Mouse (Mus musculus): ENCODE results near the gene Fbn1. TPM values are rescaled to one million over a fixed set of nuclear protein-coding genes. Genes with fewer than 3 reads are reported as not detected.
A peak's percentile ranks its signal among the peaks of the same experiment; 100 is the strongest.

Fbn1 gene
- polyA plus RNA-seq, 1 experiment from 2014 or later: 61.1 TPM

- peak; percentile 91 for DNase-seq (ENCODE audit: low spot score)
- 1% methylated on average over 31 of the region's 37 CpGs for WGBS
- peak overlapping the region; percentile 81 for H3K4me3 ChIP-seq (ENCODE audit: low read depth, low read length)
Measured at GRCm38 (mm10) chr2:125506316-125507054, 1.3 kb downstream of the Fbn1 start.

GRCm38 (mm10) chr2:125505746-125506315 lies 2.0 kb downstream of the Fbn1 start:
- peak; percentile 84 for ATAC-seq (ENCODE audit: low read depth)

More at GRCm38 (mm10) chr2:125506316-125507054, 1.3 kb downstream of the Fbn1 start:
- ATAC-seq (ENCODE audit: low read depth): peak; percentile 90
- Histone ChIP-seq H3K4me1 (ENCODE audit: control insufficient read depth, insufficient read depth, low read length) (peaks cover 6% of the 10 kb centered on the region; the same call in 1 of the 2 replicates), H3K27me3 (replicated peaks; ENCODE audit: control insufficient read depth, insufficient read depth, low read length) (0 out of 2 replicates have a peak, but pooled peaks cover 6% of the 10 kb centered on the region), H3K9ac (ENCODE audit: low read depth, low read length) (peak overlapping the region; percentile 84), H3K9me3 (ENCODE audit: control insufficient read depth, low read length) (no peaks in the 10 kb centered on the region), H3K27ac (replicated peaks; ENCODE audit: low read depth, low read length) (peak overlapping the region; percentile 92), H3K4me2 (ENCODE audit: low read depth, low read length) (peak overlapping the region; percentile 76), H3K36me3 (ENCODE audit: control insufficient read depth, insufficient read depth, low read length) (peaks cover 6% of the 10 kb centered on the region)

GRCm38 (mm10) chr2:125505006-125505745 lies 2.6 kb downstream of the Fbn1 start, which contains the start of gene Gm9913:
Gene Gm9913 (plus strand): TSS chr2:125505089.
- H3K9ac ChIP-seq (ENCODE audit: low read depth, low read length): peak within 1 kb of the TSS; percentile 84
- H3K4me2 ChIP-seq (ENCODE audit: low read depth, low read length): peak within 1 kb of the TSS; percentile 76
- DNase-seq (ENCODE audit: low spot score): peak; percentile 65
- WGBS: under 1% methylated on average over 20 of the region's 45 CpGs
- peaks cover 6% of the 10 kb centered on the region for H3K36me3 ChIP-seq (ENCODE audit: control insufficient read depth, insufficient read depth, low read length)
- H3K9me3 ChIP-seq (ENCODE audit: control insufficient read depth, low read length): no peaks in the 10 kb centered on the region
- peaks cover 6% of the 10 kb centered on the region; the same call in 1 of the 2 replicates for H3K4me1 ChIP-seq (ENCODE audit: control insufficient read depth, insufficient read depth, low read length)
- ATAC-seq (ENCODE audit: low read depth): peak; percentile 45
- H3K4me3 ChIP-seq (ENCODE audit: low read depth, low read length): peak within 1 kb of the TSS; percentile 81
- peak within 1 kb of the TSS; percentile 92 for H3K27ac ChIP-seq (replicated peaks; ENCODE audit: low read depth, low read length)
- 0 out of 2 replicates have a peak, but pooled peaks cover 6% of the 10 kb centered on the region for H3K27me3 ChIP-seq (replicated peaks; ENCODE audit: control insufficient read depth, insufficient read depth, low read length)

More at GRCm38 (mm10) chr2:125505746-125506315, 2.0 kb downstream of the Fbn1 start:
- H3K4me3 ChIP-seq (ENCODE audit: low read depth, low read length): peak overlapping the region; percentile 81
- peaks cover 6% of the 10 kb centered on the region; the same call in 1 of the 2 replicates for H3K4me1 ChIP-seq (ENCODE audit: control insufficient read depth, insufficient read depth, low read length)
- H3K9me3 ChIP-seq (ENCODE audit: control insufficient read depth, low read length): no peaks in the 10 kb centered on the region
- peak overlapping the region; percentile 92 for H3K27ac ChIP-seq (replicated peaks; ENCODE audit: low read depth, low read length)
- H3K4me2 ChIP-seq (ENCODE audit: low read depth, low read length): peak overlapping the region; percentile 76
- WGBS: under 1% methylated on average over 34 of the region's 48 CpGs
- 0 out of 2 replicates have a peak, but pooled peaks cover 6% of the 10 kb centered on the region for H3K27me3 ChIP-seq (replicated peaks; ENCODE audit: control insufficient read depth, insufficient read depth, low read length)
- peak; percentile 77 for DNase-seq (ENCODE audit: low spot score)
- peaks cover 6% of the 10 kb centered on the region for H3K36me3 ChIP-seq (ENCODE audit: control insufficient read depth, insufficient read depth, low read length)
- peak overlapping the region; percentile 84 for H3K9ac ChIP-seq (ENCODE audit: low read depth, low read length)

GRCm38 (mm10) chr2:125501526-125501925 lies 6.3 kb downstream of the Fbn1 start:
- Histone ChIP-seq H3K4me2 (ENCODE audit: low read depth, low read length) (no peak overlapping the region), H3K4me1 (ENCODE audit: control insufficient read depth, insufficient read depth, low read length) (no peaks in the 10 kb centered on the region), H3K9me3 (ENCODE audit: control insufficient read depth, low read length) (no peaks in the 10 kb centered on the region), H3K27ac (replicated peaks; ENCODE audit: low read depth, low read length) (no peak overlapping the region), H3K36me3 (ENCODE audit: control insufficient read depth, insufficient read depth, low read length) (peaks cover 20% of the 10 kb centered on the region), H3K27me3 (replicated peaks; ENCODE audit: control insufficient read depth, insufficient read depth, low read length) (no peaks in the 10 kb centered on the region), H3K9ac (ENCODE audit: low read depth, low read length) (no peak overlapping the region), H3K4me3 (ENCODE audit: low read depth, low read length) (no peak overlapping the region)
- no peak for DNase-seq (ENCODE audit: low spot score)
- ATAC-seq (ENCODE audit: low read depth): no peak

- ATAC-seq (ENCODE audit: low read depth) (no peak), DNase-seq (ENCODE audit: low spot score) (no peak)
- H3K4me3 ChIP-seq (ENCODE audit: low read depth, low read length): no peak overlapping the region
- no peak overlapping the region for H3K4me2 ChIP-seq (ENCODE audit: low read depth, low read length)
- H3K9me3 ChIP-seq (ENCODE audit: control insufficient read depth, low read length): no peaks in the 10 kb centered on the region
- no peak overlapping the region for H3K9ac ChIP-seq (ENCODE audit: low read depth, low read length)
- peaks cover 26% of the 10 kb centered on the region for H3K36me3 ChIP-seq (ENCODE audit: control insufficient read depth, insufficient read depth, low read length)
- H3K4me1 ChIP-seq (ENCODE audit: control insufficient read depth, insufficient read depth, low read length): no peaks in the 10 kb centered on the region
- no peaks in the 10 kb centered on the region for H3K27me3 ChIP-seq (replicated peaks; ENCODE audit: control insufficient read depth, insufficient read depth, low read length)
- WGBS: 93% methylated on average over 7 of the region's 7 CpGs
- no peak overlapping the region for H3K27ac ChIP-seq (replicated peaks; ENCODE audit: low read depth, low read length)
Measured at GRCm38 (mm10) chr2:125498216-125498615, 9.6 kb downstream of the Fbn1 start.

- H3K27me3 ChIP-seq (replicated peaks; ENCODE audit: control insufficient read depth, insufficient read depth, low read length): no peaks in the 10 kb centered on the region
- no peaks in the 10 kb centered on the region for H3K9me3 ChIP-seq (ENCODE audit: control insufficient read depth, low read length)
- no peak for ATAC-seq (ENCODE audit: low read depth)
- H3K9ac ChIP-seq (ENCODE audit: low read depth, low read length): no peak overlapping the region
- 0 out of 2 replicates have a peak, but pooled peaks cover 3% of the 10 kb centered on the region for H3K4me1 ChIP-seq (ENCODE audit: control insufficient read depth, insufficient read depth, low read length)
- DNase-seq (ENCODE audit: low spot score): no peak
- peaks cover 19% of the 10 kb centered on the region; the same call in 1 of the 2 replicates for H3K36me3 ChIP-seq (ENCODE audit: control insufficient read depth, insufficient read depth, low read length)
- H3K27ac ChIP-seq (replicated peaks; ENCODE audit: low read depth, low read length): no peak overlapping the region
- H3K4me3 ChIP-seq (ENCODE audit: low read depth, low read length): no peak overlapping the region
- WGBS: 81% methylated on average over 5 of the region's 5 CpGs
- H3K4me2 ChIP-seq (ENCODE audit: low read depth, low read length): no peak overlapping the region
Measured at GRCm38 (mm10) chr2:125496696-125497095, 11.1 kb downstream of the Fbn1 start.

- H3K9me3 ChIP-seq (ENCODE audit: control insufficient read depth, low read length): no peaks in the 10 kb centered on the region
- H3K4me3 ChIP-seq (ENCODE audit: low read depth, low read length): no peak overlapping the region
- H3K27me3 ChIP-seq (replicated peaks; ENCODE audit: control insufficient read depth, insufficient read depth, low read length): no peaks in the 10 kb centered on the region
- DNase-seq (ENCODE audit: low spot score): no peak
- no peak overlapping the region for H3K9ac ChIP-seq (ENCODE audit: low read depth, low read length)
- no peak overlapping the region for H3K4me2 ChIP-seq (ENCODE audit: low read depth, low read length)
- 0 out of 2 replicates have a peak, but pooled peaks cover 3% of the 10 kb centered on the region for H3K4me1 ChIP-seq (ENCODE audit: control insufficient read depth, insufficient read depth, low read length)
- WGBS: 85% methylated on average over 20 of the region's 20 CpGs
- H3K36me3 ChIP-seq (ENCODE audit: control insufficient read depth, insufficient read depth, low read length): peaks cover 19% of the 10 kb centered on the region; the same call in 1 of the 2 replicates
- no peak overlapping the region for H3K27ac ChIP-seq (replicated peaks; ENCODE audit: low read depth, low read length)
- ATAC-seq (ENCODE audit: low read depth): no peak
Measured at GRCm38 (mm10) chr2:125494831-125495812, 12.7 kb downstream of the Fbn1 start.
